Mouse (Mus musculus) heart, postnatal 25 days (tissue): ENCODE results near the gene Smim23. TPM values are rescaled to one million over a fixed set of nuclear protein-coding genes. Genes with fewer than 3 reads are reported as not detected.

Experiments
- DNase-seq: peaks from one replicate; pipeline ENCODE4 v3.0.0; 2022; ENCODE audit warnings: low spot score
- intact Hi-C: fragments of 180-260 bp; cut with DNase I; formaldehyde crosslinking; loops from one replicate; pipeline ENCODE4 v1.15.1; 2025
- total RNA-seq, 2 experiments: library from RNA; stranded (reverse); gene quantifications; 2 replicates each; pipeline ENCODE4 v1.2.3; 2021

Gene Smim23
- total RNA-seq = not detected

- intact Hi-C loops = no loop called here
Measured at GRCm38 (mm10) chr11:32824505-32824904, at the start of gene Smim23. Gene Smim23, minus strand, starts transcription at chr11:32824605.

GRCm38 (mm10) chr11:32868619-32869383 lies 44.4 kb upstream of the Smim23 start:
- intact Hi-C loops = loop anchor here (2.0 kb wide), 1 partner anchor 280 kb away; no protein-coding TSS in a partner anchor

More at GRCm38 (mm10) chr11:32824505-32824904, at the start of gene Smim23:
- no peak for DNase-seq

GRCm38 (mm10) chr11:32864615-32865014 lies 40.2 kb upstream of the Smim23 start:
- intact Hi-C loops = no loop called here
- DNase-seq = no peak

More at GRCm38 (mm10) chr11:32868619-32869383, 44.4 kb upstream of the Smim23 start:
- DNase-seq = no peak

- intact Hi-C loops = no loop called here
- DNase-seq = no peak
Measured at GRCm38 (mm10) chr11:32857418-32857879, 33.0 kb upstream of the Smim23 start.

GRCm38 (mm10) chr11:32846682-32847222 lies 22.3 kb upstream of the Smim23 start:
- DNase-seq = no peak
- intact Hi-C loops = no loop called here

- no peak for DNase-seq
- intact Hi-C loops = no loop called here
Measured at GRCm38 (mm10) chr11:32841169-32841568, 16.8 kb upstream of the Smim23 start.

- intact Hi-C loops = no loop called here
- DNase-seq = no peak
Measured at GRCm38 (mm10) chr11:32840256-32840655, 15.9 kb upstream of the Smim23 start.

GRCm38 (mm10) chr11:32835022-32835421 lies 10.6 kb upstream of the Smim23 start:
- intact Hi-C loops = no loop called here
- DNase-seq = no peak

- no peak for DNase-seq
- intact Hi-C loops = no loop called here
Measured at GRCm38 (mm10) chr11:32834367-32834918, 10.0 kb upstream of the Smim23 start.

GRCm38 (mm10) chr11:32817566-32817965 lies 6.8 kb downstream of the Smim23 start:
- intact Hi-C loops = no loop called here

GRCm38 (mm10) chr11:32814286-32814685 lies 10.1 kb downstream of the Smim23 start:
- intact Hi-C loops = no loop called here
- DNase-seq = no peak

More at GRCm38 (mm10) chr11:32817566-32817965, 6.8 kb downstream of the Smim23 start:
- no peak for DNase-seq

GRCm38 (mm10) chr11:32809091-32809490 lies 15.3 kb downstream of the Smim23 start:
- intact Hi-C loops = loop anchor here (5.0 kb wide), 1 partner anchor 288 kb away; no protein-coding TSS in a partner anchor
- DNase-seq = no peak

GRCm38 (mm10) chr11:32805958-32806357 lies 18.4 kb downstream of the Smim23 start:
- intact Hi-C loops = loop anchor here (1.0 to 5.0 kb wide), 3 partner anchors 151 to 342 kb away; no protein-coding TSS in a partner anchor
- DNase-seq = no peak

GRCm38 (mm10) chr11:32803658-32804057 lies 20.7 kb downstream of the Smim23 start:
- no peak for DNase-seq
- intact Hi-C loops = no loop called here

- intact Hi-C loops = no loop called here
- DNase-seq = no peak
Measured at GRCm38 (mm10) chr11:32801715-32802114, 22.7 kb downstream of the Smim23 start.

- no peak for DNase-seq
- intact Hi-C loops = no loop called here
Measured at GRCm38 (mm10) chr11:32800929-32801375, 23.5 kb downstream of the Smim23 start.

GRCm38 (mm10) chr11:32798445-32798844 lies 26.0 kb downstream of the Smim23 start:
- DNase-seq = no peak
- intact Hi-C loops = no loop called here

GRCm38 (mm10) chr11:32794759-32795445 lies 29.5 kb downstream of the Smim23 start:
- no peak for DNase-seq
- intact Hi-C loops = no loop called here

- DNase-seq = no peak
- intact Hi-C loops = no loop called here
Measured at GRCm38 (mm10) chr11:32786201-32786600, 38.2 kb downstream of the Smim23 start.

GRCm38 (mm10) chr11:32785591-32786147 lies 38.7 kb downstream of the Smim23 start:
- no peak for DNase-seq
- intact Hi-C loops = no loop called here
